Mouse (Mus musculus): ENCODE measurements around the gene Ptpn20. TPM values are rescaled to one million over a fixed set of nuclear protein-coding genes. Genes with fewer than 3 reads are reported as not detected.

Ptpn20 gene
- polyA plus RNA-seq (2014; fragmentation: Nextera tagmentation; extraction: Ambion mirVana): 0.13 and 0.26 TPM in 2 replicates

- Histone ChIP-seq H3K9me3 (ENCODE audit: control insufficient read depth, low read length) (no peaks in the 10 kb centered on the region), H3K36me3 (ENCODE audit: control insufficient read depth, insufficient read depth, low read length) (no peaks in the 10 kb centered on the region), H3K9ac (replicated peaks; ENCODE audit: low read length) (no peak within 1 kb of the TSS), H3K4me2 (ENCODE audit: low read length) (no peak within 1 kb of the TSS), H3K4me3 (replicated peaks; ENCODE audit: low read depth, low read length) (no peak within 1 kb of the TSS), H3K27me3 (ENCODE audit: control insufficient read depth, insufficient read depth, low read length) (no peaks in the 10 kb centered on the region), H3K27ac (replicated peaks; ENCODE audit: low read depth, low read length) (no peak within 1 kb of the TSS), H3K4me1 (ENCODE audit: control insufficient read depth, insufficient read depth, low read length) (no peaks in the 10 kb centered on the region)
- DNase-seq: no peak
- WGBS: 67% methylated on average over 14 of the region's 14 CpGs
- ATAC-seq (ENCODE audit: low FRiP score, low TSS enrichment): no peak
Measured at GRCm38 (mm10) chr14:33588951-33589350, at the start of gene Ptpn20. Gene Ptpn20, plus strand, starts transcription at chr14:33589207.

DNA sequence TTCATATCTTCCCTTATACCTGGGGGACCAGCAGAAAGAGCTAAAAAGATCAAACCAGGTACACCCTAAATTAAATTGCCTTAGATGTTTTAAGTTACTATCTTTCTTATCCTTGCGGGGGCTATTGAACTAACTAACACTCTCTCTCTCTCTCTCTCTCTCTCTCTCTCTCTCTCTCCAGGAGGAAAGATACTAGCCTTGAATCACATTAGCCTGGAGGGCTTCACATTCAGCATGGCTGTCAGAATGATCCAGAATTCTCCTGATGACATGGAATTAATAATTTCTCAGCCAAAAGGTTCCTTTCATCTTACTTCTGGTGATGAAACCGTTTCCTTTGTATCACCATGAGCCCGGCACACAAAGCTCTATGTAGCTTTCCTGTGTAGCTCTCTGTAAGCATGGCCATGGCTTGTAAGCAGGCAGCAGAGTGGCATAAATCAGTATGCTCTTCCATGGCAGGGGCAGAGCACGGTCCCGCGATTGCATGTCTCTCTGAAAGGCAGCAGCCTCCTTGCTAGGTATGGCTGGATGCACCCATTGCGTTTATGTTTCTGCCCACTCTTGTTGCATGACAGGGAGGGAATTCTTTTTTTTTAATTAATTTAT, 49.3 kb upstream of the Ptpn20 start:
- no peaks in the 10 kb centered on the region for H3K27me3 ChIP-seq (ENCODE audit: control insufficient read depth, insufficient read depth, low read length)
- DNase-seq: peak; percentile 59
- H3K36me3 ChIP-seq (ENCODE audit: control insufficient read depth, insufficient read depth, low read length): no peaks in the 10 kb centered on the region
- peak; percentile 48; the same call in 1 of the 2 replicates for ATAC-seq (ENCODE audit: low FRiP score, low TSS enrichment)
- no peak overlapping the region for H3K4me2 ChIP-seq (ENCODE audit: low read length)
- no peak overlapping the region for H3K4me3 ChIP-seq (replicated peaks; ENCODE audit: low read depth, low read length)
- H3K9ac ChIP-seq (replicated peaks; ENCODE audit: low read length): no peak overlapping the region
- 48% methylated on average over 7 of the region's 7 CpGs for WGBS
- H3K4me1 ChIP-seq (ENCODE audit: control insufficient read depth, insufficient read depth, low read length): no peaks in the 10 kb centered on the region
- peak overlapping the region; percentile 47 for H3K27ac ChIP-seq (replicated peaks; ENCODE audit: low read depth, low read length)
- no peaks in the 10 kb centered on the region for H3K9me3 ChIP-seq (ENCODE audit: control insufficient read depth, low read length)

DNA sequence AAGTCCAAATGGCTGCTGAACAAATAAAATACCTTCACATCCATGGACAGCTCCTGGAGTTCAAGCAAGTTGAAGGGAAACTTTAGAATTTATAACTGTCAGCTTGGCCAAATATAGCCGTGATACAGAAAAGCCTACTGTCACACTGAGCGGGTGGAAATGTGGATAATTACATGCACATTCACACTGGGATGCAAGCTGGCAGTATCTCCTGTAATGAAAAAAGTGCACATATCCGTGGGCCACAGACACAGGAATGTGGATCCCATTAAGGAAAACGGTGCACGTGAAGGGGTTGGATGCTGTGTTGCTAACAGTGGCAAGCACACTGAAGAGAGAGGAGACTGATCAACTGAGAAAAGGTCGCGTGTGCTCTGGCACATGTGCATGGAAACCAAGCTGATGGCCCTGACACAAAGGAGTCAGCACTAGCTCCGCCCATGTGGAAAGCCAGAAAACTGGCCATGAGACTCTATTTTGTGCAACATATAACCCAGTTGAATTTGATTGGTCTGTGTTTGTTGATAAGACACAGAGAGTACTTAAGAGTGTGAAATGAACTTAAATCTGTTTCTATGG, 43.4 kb upstream of the Ptpn20 start:
- Histone ChIP-seq H3K9ac (replicated peaks; ENCODE audit: low read length) (no peak overlapping the region), H3K9me3 (ENCODE audit: control insufficient read depth, low read length) (no peaks in the 10 kb centered on the region), H3K4me2 (ENCODE audit: low read length) (no peak overlapping the region), H3K36me3 (ENCODE audit: control insufficient read depth, insufficient read depth, low read length) (no peaks in the 10 kb centered on the region), H3K4me1 (ENCODE audit: control insufficient read depth, insufficient read depth, low read length) (peaks cover 10% of the 10 kb centered on the region; the same call in 1 of the 2 replicates), H3K27ac (replicated peaks; ENCODE audit: low read depth, low read length) (no peak overlapping the region), H3K27me3 (ENCODE audit: control insufficient read depth, insufficient read depth, low read length) (no peaks in the 10 kb centered on the region), H3K4me3 (replicated peaks; ENCODE audit: low read depth, low read length) (no peak overlapping the region)
- ATAC-seq (ENCODE audit: low FRiP score, low TSS enrichment) (no peak), DNase-seq (no peak)
- WGBS: 85% methylated on average over 8 of the region's 8 CpGs

DNA sequence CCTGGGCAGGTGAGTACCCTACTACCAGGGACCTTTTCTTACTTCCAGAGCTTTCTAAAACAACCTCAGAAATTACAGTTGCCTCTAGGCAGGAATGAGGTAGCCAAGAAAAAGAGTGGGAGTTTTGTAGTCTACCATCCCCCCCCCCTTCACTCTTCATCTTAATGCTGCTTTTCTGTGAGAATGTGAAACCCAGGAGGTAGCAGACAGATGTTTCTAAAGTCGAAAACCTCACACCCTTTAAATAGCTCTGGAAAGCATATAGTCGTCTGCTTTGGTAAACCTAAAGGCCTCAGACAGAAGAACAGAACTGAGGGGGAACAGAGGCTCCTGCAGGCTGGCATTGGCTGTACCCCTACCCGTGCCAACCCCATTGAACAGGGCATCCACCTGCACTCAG, 40.4 kb upstream of the Ptpn20 start:
- H3K4me1 ChIP-seq (ENCODE audit: control insufficient read depth, insufficient read depth, low read length): peaks cover 10% of the 10 kb centered on the region; the same call in 1 of the 2 replicates
- H3K4me3 ChIP-seq (replicated peaks; ENCODE audit: low read depth, low read length): no peak overlapping the region
- H3K9ac ChIP-seq (replicated peaks; ENCODE audit: low read length): no peak overlapping the region
- H3K27me3 ChIP-seq (ENCODE audit: control insufficient read depth, insufficient read depth, low read length): no peaks in the 10 kb centered on the region
- no peaks in the 10 kb centered on the region for H3K9me3 ChIP-seq (ENCODE audit: control insufficient read depth, low read length)
- H3K4me2 ChIP-seq (ENCODE audit: low read length): no peak overlapping the region
- ATAC-seq (ENCODE audit: low FRiP score, low TSS enrichment) (no peak), DNase-seq (no peak)
- 75% methylated on average over 3 of the region's 3 CpGs for WGBS
- no peak overlapping the region for H3K27ac ChIP-seq (replicated peaks; ENCODE audit: low read depth, low read length)
- no peaks in the 10 kb centered on the region for H3K36me3 ChIP-seq (ENCODE audit: control insufficient read depth, insufficient read depth, low read length)

GRCm38 (mm10) chr14:33549856-33550255, 39.2 kb upstream of the Ptpn20 start:
- DNase-seq: peak; percentile 64
- no peak overlapping the region for H3K9ac ChIP-seq (replicated peaks; ENCODE audit: low read length)
- H3K4me2 ChIP-seq (ENCODE audit: low read length): no peak overlapping the region
- H3K4me1 ChIP-seq (ENCODE audit: control insufficient read depth, insufficient read depth, low read length): peaks cover 10% of the 10 kb centered on the region; the same call in 1 of the 2 replicates
- H3K36me3 ChIP-seq (ENCODE audit: control insufficient read depth, insufficient read depth, low read length): no peaks in the 10 kb centered on the region
- 56% methylated on average over 6 of the region's 6 CpGs for whole genome bisulfite sequencing
- H3K27ac ChIP-seq (replicated peaks; ENCODE audit: low read depth, low read length): 0 out of 2 replicates have a peak overlapping the region, but pooled peaks have one; percentile 41
- no peak for ATAC-seq (ENCODE audit: low FRiP score, low TSS enrichment)
- H3K4me3 ChIP-seq (replicated peaks; ENCODE audit: low read depth, low read length): no peak overlapping the region
- no peaks in the 10 kb centered on the region for H3K9me3 ChIP-seq (ENCODE audit: control insufficient read depth, low read length)
- no peaks in the 10 kb centered on the region for H3K27me3 ChIP-seq (ENCODE audit: control insufficient read depth, insufficient read depth, low read length)

DNA sequence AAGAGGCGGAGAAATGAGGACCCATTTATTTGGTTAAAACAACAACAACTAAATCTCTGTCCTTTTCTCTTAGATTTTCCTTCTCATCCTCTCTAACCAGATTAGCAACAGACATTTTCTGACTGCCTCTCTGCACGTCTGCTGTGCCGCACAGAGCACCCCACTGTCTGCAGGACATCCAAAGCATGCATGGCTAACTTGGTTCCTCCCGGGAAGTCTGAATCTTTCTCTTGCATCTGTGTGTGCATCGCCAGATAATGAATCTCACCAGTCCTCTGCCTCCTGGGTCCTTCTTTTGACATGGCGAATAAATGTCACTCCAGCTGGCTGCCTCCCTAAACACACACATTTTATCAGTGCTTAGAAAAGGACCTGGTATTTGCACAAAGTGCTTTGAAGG, 18.3 kb upstream of the Ptpn20 start:
- H3K9ac ChIP-seq (replicated peaks; ENCODE audit: low read length): no peak overlapping the region
- DNase-seq (peak; percentile 38), ATAC-seq (ENCODE audit: low FRiP score, low TSS enrichment) (no peak)
- H3K4me1 ChIP-seq (ENCODE audit: control insufficient read depth, insufficient read depth, low read length): no peaks in the 10 kb centered on the region
- H3K4me2 ChIP-seq (ENCODE audit: low read length): no peak overlapping the region
- H3K36me3 ChIP-seq (ENCODE audit: control insufficient read depth, insufficient read depth, low read length): no peaks in the 10 kb centered on the region
- H3K4me3 ChIP-seq (replicated peaks; ENCODE audit: low read depth, low read length): no peak overlapping the region
- WGBS: 15% methylated on average over 6 of the region's 6 CpGs
- no peaks in the 10 kb centered on the region for H3K27me3 ChIP-seq (ENCODE audit: control insufficient read depth, insufficient read depth, low read length)
- no peak overlapping the region for H3K27ac ChIP-seq (replicated peaks; ENCODE audit: low read depth, low read length)
- no peaks in the 10 kb centered on the region for H3K9me3 ChIP-seq (ENCODE audit: control insufficient read depth, low read length)

DNA sequence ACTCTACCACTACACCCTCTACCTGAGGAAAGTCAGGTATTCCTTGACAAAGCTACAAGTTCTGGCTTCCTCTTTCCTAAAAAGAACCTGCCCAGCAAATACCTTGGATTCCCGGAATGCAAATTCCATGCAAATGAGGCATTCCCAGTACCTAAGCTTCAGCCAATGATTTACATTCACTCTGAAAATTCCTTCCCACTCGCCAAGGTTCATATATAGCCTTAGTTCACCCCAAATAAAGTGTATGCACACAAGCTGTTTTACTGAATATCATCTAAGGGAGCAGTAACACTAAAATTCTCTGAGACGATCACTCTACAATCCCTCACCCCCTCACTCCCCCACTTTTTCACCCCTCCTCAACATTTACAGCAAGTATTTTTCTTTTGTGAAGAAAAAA, 15.4 kb upstream of the Ptpn20 start:
- Histone ChIP-seq H3K9me3 (ENCODE audit: control insufficient read depth, low read length) (no peaks in the 10 kb centered on the region), H3K4me2 (ENCODE audit: low read length) (no peak overlapping the region), H3K27me3 (ENCODE audit: control insufficient read depth, insufficient read depth, low read length) (no peaks in the 10 kb centered on the region), H3K4me1 (ENCODE audit: control insufficient read depth, insufficient read depth, low read length) (no peaks in the 10 kb centered on the region), H3K9ac (replicated peaks; ENCODE audit: low read length) (no peak overlapping the region), H3K27ac (replicated peaks; ENCODE audit: low read depth, low read length) (no peak overlapping the region), H3K4me3 (replicated peaks; ENCODE audit: low read depth, low read length) (no peak overlapping the region), H3K36me3 (ENCODE audit: control insufficient read depth, insufficient read depth, low read length) (no peaks in the 10 kb centered on the region)
- DNase-seq (no peak), ATAC-seq (ENCODE audit: low FRiP score, low TSS enrichment) (no peak)
- 79% methylated on average over 3 of the region's 3 CpGs for WGBS

- no peaks in the 10 kb centered on the region for H3K27me3 ChIP-seq (ENCODE audit: control insufficient read depth, insufficient read depth, low read length)
- DNase-seq (no peak), ATAC-seq (ENCODE audit: low FRiP score, low TSS enrichment) (no peak)
- H3K9ac ChIP-seq (replicated peaks; ENCODE audit: low read length): no peak overlapping the region
- H3K4me3 ChIP-seq (replicated peaks; ENCODE audit: low read depth, low read length): no peak overlapping the region
- no peaks in the 10 kb centered on the region for H3K36me3 ChIP-seq (ENCODE audit: control insufficient read depth, insufficient read depth, low read length)
- no peaks in the 10 kb centered on the region for H3K9me3 ChIP-seq (ENCODE audit: control insufficient read depth, low read length)
- H3K27ac ChIP-seq (replicated peaks; ENCODE audit: low read depth, low read length): no peak overlapping the region
- H3K4me1 ChIP-seq (ENCODE audit: control insufficient read depth, insufficient read depth, low read length): no peaks in the 10 kb centered on the region
- 73% methylated on average over 7 of the region's 7 CpGs for WGBS
- H3K4me2 ChIP-seq (ENCODE audit: low read length): no peak overlapping the region
Measured at GRCm38 (mm10) chr14:33579771-33580484, 9.1 kb upstream of the Ptpn20 start.
